Mouse (Mus musculus) lung, postnatal 0 days (tissue): ENCODE data around the gene Ankar.

ENCODE experiments used
- CTCF ChIP-seq: IDR thresholded peaks from 2 replicates; pipeline ENCODE4 v1.5.1; 2016; ENCODE audit warnings: antibody characterized with exemption, mild to moderate bottlenecking
- EP300 ChIP-seq: IDR thresholded peaks from 2 replicates; pipeline ENCODE4 v1.6.1; 2016; ENCODE audit warnings: antibody characterized with exemption, mild to moderate bottlenecking, control low read depth

- TF ChIP-seq EP300, result no peak
- TF ChIP-seq CTCF, result no peak
These were observed 28.4 kb upstream of the Ankar start for GRCm38 (mm10) chr1:72728781-72729180.
